Mouse (Mus musculus): ENCODE measurements around the gene Orc6. TPM values are rescaled to one million over a fixed set of nuclear protein-coding genes. Genes with fewer than 3 reads are reported as not detected.

The Orc6 gene
- polyA plus RNA-seq, 1 experiment from 2014 or later = 166 TPM

DNA sequence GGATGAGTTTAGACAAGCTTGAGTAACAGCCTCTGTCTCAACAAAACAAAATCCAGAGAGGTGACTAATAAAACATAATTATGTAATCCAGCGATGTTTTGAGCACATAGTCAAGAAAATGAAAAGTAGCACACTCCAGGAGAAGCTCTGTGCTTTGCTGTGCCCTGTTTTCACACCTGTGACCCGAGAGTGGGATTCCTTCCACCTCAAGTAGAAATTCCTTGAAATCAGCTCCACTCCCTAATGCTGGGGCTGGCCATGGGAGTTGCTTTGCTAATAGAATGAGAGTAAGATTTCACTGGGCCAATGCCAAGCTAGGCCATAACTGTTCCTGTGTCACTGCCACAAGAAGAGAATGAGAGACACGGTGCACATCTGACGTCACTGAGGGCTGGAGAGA is 38.2 kb downstream of the Orc6 start:
- WGBS = 82% methylated on average over 4 of the region's 4 CpGs
- ATAC-seq (replicated peaks; ENCODE audit: insufficient number of reproducible peaks, low FRiP score, low TSS enrichment, low read depth) (no peak), DNase-seq (ENCODE audit: low spot score) (no peak)
- Histone ChIP-seq H3K4me3 (ENCODE audit: low read depth, low read length) (no peak overlapping the region), H3K27me3 (ENCODE audit: control insufficient read depth, insufficient read depth, low read length) (no peaks in the 10 kb centered on the region), H3K4me1 (ENCODE audit: control insufficient read depth, insufficient read depth, low read length) (no peaks in the 10 kb centered on the region), H3K9ac (replicated peaks; ENCODE audit: low read length) (no peak overlapping the region), H3K4me2 (ENCODE audit: low read depth, low read length) (no peak overlapping the region), H3K36me3 (replicated peaks; ENCODE audit: control insufficient read depth, insufficient read depth, low read depth, low read length) (no peaks in the 10 kb centered on the region), H3K9me3 (replicated peaks; ENCODE audit: control insufficient read depth, low read length) (no peaks in the 10 kb centered on the region), H3K27ac (replicated peaks; ENCODE audit: low read depth, low read length) (no peak overlapping the region)

DNA sequence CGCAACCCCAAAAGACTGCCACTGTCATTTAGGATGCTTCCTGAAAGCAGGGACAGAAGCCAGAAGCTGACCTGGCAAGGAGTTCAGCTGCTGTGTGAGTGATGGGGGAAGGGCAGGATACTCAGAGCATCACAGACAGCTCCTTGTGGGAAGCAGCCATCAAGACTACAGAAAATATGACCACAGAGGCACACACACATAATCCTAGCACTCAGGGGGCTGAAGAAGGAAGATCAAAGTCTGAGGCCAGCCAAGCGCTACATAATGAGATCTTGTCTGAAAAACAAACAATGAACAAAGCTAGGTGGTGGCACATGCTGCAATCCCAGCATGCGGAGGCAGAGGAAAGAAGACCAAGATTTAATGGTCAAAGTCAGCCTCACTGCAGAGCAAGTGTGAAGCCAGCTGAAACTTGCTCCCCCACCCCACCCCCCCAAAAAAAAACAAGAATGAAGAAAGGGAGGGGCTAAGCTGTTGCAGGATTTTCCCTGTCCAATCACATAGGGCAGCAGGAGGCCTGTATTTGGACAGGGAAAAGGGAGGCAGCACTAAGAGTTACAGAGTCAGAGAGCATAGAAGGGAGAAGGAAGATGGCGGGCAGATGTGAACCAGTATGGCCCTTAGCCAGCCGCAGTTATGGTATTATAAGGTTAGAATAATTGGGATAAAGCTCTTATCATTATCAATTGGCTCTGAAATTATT is 40.6 kb downstream of the Orc6 start:
- H3K27me3 ChIP-seq (ENCODE audit: control insufficient read depth, insufficient read depth, low read length) = no peaks in the 10 kb centered on the region
- DNase-seq (ENCODE audit: low spot score) = peak; percentile 4
- no peak overlapping the region for H3K27ac ChIP-seq (replicated peaks; ENCODE audit: low read depth, low read length)
- no peaks in the 10 kb centered on the region for H3K36me3 ChIP-seq (replicated peaks; ENCODE audit: control insufficient read depth, insufficient read depth, low read depth, low read length)
- no peak overlapping the region for H3K4me2 ChIP-seq (ENCODE audit: low read depth, low read length)
- H3K9me3 ChIP-seq (replicated peaks; ENCODE audit: control insufficient read depth, low read length) = no peaks in the 10 kb centered on the region
- H3K4me3 ChIP-seq (ENCODE audit: low read depth, low read length) = no peak overlapping the region
- H3K9ac ChIP-seq (replicated peaks; ENCODE audit: low read length) = no peak overlapping the region
- H3K4me1 ChIP-seq (ENCODE audit: control insufficient read depth, insufficient read depth, low read length) = no peaks in the 10 kb centered on the region
- WGBS = 65% methylated on average over 5 of the region's 5 CpGs
- ATAC-seq (replicated peaks; ENCODE audit: insufficient number of reproducible peaks, low FRiP score, low TSS enrichment, low read depth) = no peak

DNA sequence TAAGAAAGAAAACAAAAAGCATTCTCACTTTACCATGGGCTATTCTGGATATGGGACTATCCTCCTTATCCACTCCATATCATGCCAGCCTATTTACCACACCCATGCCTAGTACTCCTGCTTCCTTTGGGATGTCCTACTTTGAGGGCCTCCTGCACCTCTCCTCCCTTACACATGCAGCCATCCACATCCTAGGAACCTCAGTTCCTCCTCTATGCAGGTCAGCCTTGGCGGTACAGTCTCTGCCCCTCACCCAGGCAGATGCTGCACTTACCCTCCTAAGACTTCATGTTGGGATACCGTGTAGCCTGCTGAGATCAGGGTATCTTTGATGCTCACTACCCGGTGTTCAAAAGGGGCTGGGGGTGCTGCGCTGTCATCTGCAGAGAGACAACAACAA is 53.9 kb downstream of the Orc6 start:
- Histone ChIP-seq H3K27ac (replicated peaks; ENCODE audit: low read depth, low read length) (no peak overlapping the region), H3K4me2 (ENCODE audit: low read depth, low read length) (no peak overlapping the region), H3K9me3 (replicated peaks; ENCODE audit: control insufficient read depth, low read length) (no peaks in the 10 kb centered on the region), H3K9ac (replicated peaks; ENCODE audit: low read length) (no peak overlapping the region), H3K36me3 (replicated peaks; ENCODE audit: control insufficient read depth, insufficient read depth, low read depth, low read length) (no peaks in the 10 kb centered on the region), H3K4me1 (ENCODE audit: control insufficient read depth, insufficient read depth, low read length) (no peaks in the 10 kb centered on the region), H3K27me3 (ENCODE audit: control insufficient read depth, insufficient read depth, low read length) (no peaks in the 10 kb centered on the region), H3K4me3 (ENCODE audit: low read depth, low read length) (no peak overlapping the region)
- ATAC-seq (replicated peaks; ENCODE audit: insufficient number of reproducible peaks, low FRiP score, low TSS enrichment, low read depth) = no peak
- no peak for DNase-seq (ENCODE audit: low spot score)
- WGBS = 71% methylated on average over 4 of the region's 4 CpGs

Other genes starting within 250 kb of the Orc6 start
- gene Fbxw9, start 239.6 kb upstream of the Orc6 start, polyA plus RNA-seq (2014; fragmentation: Nextera tagmentation; extraction: Ambion mirVana) = 20.4 and 21.2 TPM in 2 replicates
- gene Gm5741, start 231.7 kb upstream of the Orc6 start, polyA plus RNA-seq (2014; fragmentation: Nextera tagmentation; extraction: Ambion mirVana) = not detected in 2 replicates
- gene Dhps, start 227.9 kb upstream of the Orc6 start, polyA plus RNA-seq (2014; fragmentation: Nextera tagmentation; extraction: Ambion mirVana) = 61.9 and 67.7 TPM in 2 replicates
- 117 and 127 TPM in 2 replicates for gene Wdr83os, start 218.9 kb upstream of the Orc6 start, polyA plus RNA-seq (2014; fragmentation: Nextera tagmentation; extraction: Ambion mirVana)
- gene Wdr83, start 218.3 kb upstream of the Orc6 start, polyA plus RNA-seq (2014; fragmentation: Nextera tagmentation; extraction: Ambion mirVana) = 48.6 and 52.2 TPM in 2 replicates
- 19.5 and 21.9 TPM in 2 replicates for gene Man2b1, start 216.4 kb upstream of the Orc6 start, polyA plus RNA-seq (2014; fragmentation: Nextera tagmentation; extraction: Ambion mirVana)
- 1.8 and 2.0 TPM in 2 replicates for gene Zfp791, start 176.5 kb upstream of the Orc6 start, polyA plus RNA-seq (2014; fragmentation: Nextera tagmentation; extraction: Ambion mirVana)
- not detected in 2 replicates for gene Cks1brt, start 147.7 kb upstream of the Orc6 start, polyA plus RNA-seq (2014; fragmentation: Nextera tagmentation; extraction: Ambion mirVana)
- not detected in 2 replicates for gene Olfr371, start 73.6 kb upstream of the Orc6 start, polyA plus RNA-seq (2014; fragmentation: Nextera tagmentation; extraction: Ambion mirVana)
- gene Vps35, start 170 bp downstream of the Orc6 start, polyA plus RNA-seq (2014; fragmentation: Nextera tagmentation; extraction: Ambion mirVana) = 176 and 187 TPM in 2 replicates
- 2.9 and 3.9 TPM in 2 replicates for gene Mylk3, start 86.7 kb downstream of the Orc6 start, polyA plus RNA-seq (2014; fragmentation: Nextera tagmentation; extraction: Ambion mirVana)
- gene 4921524J17Rik, start 133.2 kb downstream of the Orc6 start, polyA plus RNA-seq (2014; fragmentation: Nextera tagmentation; extraction: Ambion mirVana) = 55.5 and 65.5 TPM in 2 replicates
- 58.2 and 62.2 TPM in 2 replicates for gene Gpt2, start 192.9 kb downstream of the Orc6 start, polyA plus RNA-seq (2014; fragmentation: Nextera tagmentation; extraction: Ambion mirVana)

Measured in embryonic facial prominence, embryonic 11.5 days (tissue).